Mouse (Mus musculus) heart, adult 2 months (tissue): ENCODE data around the gene Slc17a8.

ENCODE experiments used
- CTCF ChIP-seq: fragments of 200-600 bp; IDR thresholded peaks from 2 replicates; pipeline ENCODE4 v1.8.1; 2022; ENCODE audit warnings: antibody characterized with exemption, mild to moderate bottlenecking, moderate library complexity
- POLR2A ChIP-seq: fragments of 200-500 bp; IDR thresholded peaks from 2 replicates; pipeline ENCODE4 v1.6.1; 2011; ENCODE audit warnings: mild to moderate bottlenecking, low read depth, low read length, control low read depth; ENCODE audit not compliant: insufficient read depth

- TF ChIP-seq CTCF, result no peak
- no peak for TF ChIP-seq POLR2A
Observed at GRCm38 (mm10) chr10:89652912-89653311, 31.9 kb upstream of the Slc17a8 start.
